8 mouse cellular contexts compared by ENCODE assay signal in the genomic region with DNA sequence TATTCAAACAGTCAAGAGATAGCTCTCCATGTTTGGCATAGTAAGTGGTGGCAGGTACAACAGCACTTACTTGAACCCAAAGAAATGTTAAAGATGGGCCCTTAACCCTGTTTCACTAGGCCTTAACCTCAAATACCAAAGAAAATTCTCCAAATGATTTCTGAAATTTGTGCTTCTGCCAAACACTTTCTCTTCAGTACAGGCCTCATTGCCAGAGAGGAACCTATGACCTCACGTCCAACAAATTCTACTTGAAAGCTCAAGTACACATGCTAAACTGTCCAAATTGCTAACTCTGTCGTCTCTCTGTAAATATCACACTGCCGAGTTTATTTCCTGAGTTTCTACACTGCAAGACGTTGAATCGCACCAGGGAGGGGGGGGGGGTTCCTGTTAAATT. TPM values are rescaled to one million over a fixed set of nuclear protein-coding genes. Genes with fewer than 3 reads are reported as not detected.
DNase-seq lines count a peak whose midpoint lies in the region; ATAC-seq and TF ChIP-seq lines count a peak whose summit lies in the region.

No protein-coding gene starts in this region.

- H3K9ac ChIP-seq in heart, adult 2 months (ENCODE audit: low read depth, low read length), result no peak overlapping the region; the same call in 1 of the 2 replicates
- peak overlapping the region; percentile 91 for H3K9ac ChIP-seq in heart, embryonic 14.5 days (ENCODE audit: low read length)
- H3K9ac ChIP-seq in liver, embryonic 15.5 days, result no peak overlapping the region; the same call in 1 of the 2 replicates

- intact Hi-C loops in heart, adult 2 months (cut with DNase I), result loop anchor here (5.0 kb wide), 1 partner anchor 406 kb away; the partner anchor contains the start of genes Gla and Hnrnph2
- intact Hi-C loops in heart, postnatal 36 days (cut with DNase I), result loop anchor here (5.0 to 10.0 kb wide), 2 partner anchors 46 to 413 kb away; partner anchors contain the start of gene Nxf2

- H3K4me2 ChIP-seq in heart, embryonic 14.5 days (ENCODE audit: low read length), result peak overlapping the region; percentile 66
- peak overlapping the region; percentile 71 for H3K4me2 ChIP-seq in liver, embryonic 15.5 days

- H3K36me3 ChIP-seq in heart, adult 2 months (ENCODE audit: control insufficient read depth, insufficient read depth, low read length), result no peaks in the 10 kb centered on the region; the same call in 1 of the 2 replicates
- no peaks in the 10 kb centered on the region for H3K36me3 ChIP-seq in heart, embryonic 14.5 days (ENCODE audit: control insufficient read depth, insufficient read depth, low read length)
- H3K36me3 ChIP-seq in liver, embryonic 15.5 days (replicated peaks), result no peaks in the 10 kb centered on the region
- no peaks in the 10 kb centered on the region for H3K36me3 ChIP-seq in small intestine, adult 2 months (ENCODE audit: control insufficient read depth, insufficient read depth, low read length)

- peak overlapping the region; percentile 53 for H3K27ac ChIP-seq in heart, adult 2 months
- H3K27ac ChIP-seq in heart, embryonic 14.5 days (replicated peaks in 1 of 2; ENCODE audit: control insufficient read depth in 1 of 2, insufficient read depth in 1 of 2, low read depth in 2 of 2, low read length in 2 of 2), result peak overlapping the region; percentile 49 to 96; a peak in 2 of 4 replicates
- peak overlapping the region; percentile 57 for H3K27ac ChIP-seq in liver, embryonic 15.5 days (replicated peaks)
- H3K27ac ChIP-seq in small intestine, adult 2 months (ENCODE audit: insufficient read depth, low read depth, low read length), result no peak overlapping the region

- peak overlapping the region; percentile 30; the same call in 1 of the 2 replicates for H3K4me3 ChIP-seq in heart, adult 2 months
- peak overlapping the region; percentile 31 to 65; a peak in 3 of 4 replicates for H3K4me3 ChIP-seq in heart, embryonic 14.5 days (ENCODE audit: control insufficient read depth in 1 of 2, insufficient read depth in 1 of 2, low read depth in 1 of 2, low read length in 2 of 2)
- peak overlapping the region; percentile 72 for H3K4me3 ChIP-seq in liver, embryonic 15.5 days (replicated peaks)
- peak overlapping the region; percentile 13; the same call in 1 of the 2 replicates for H3K4me3 ChIP-seq in small intestine, adult 2 months (ENCODE audit: low read depth, low read length)

- DNase-seq in heart, adult 2 months, result peak in 1 of 2 experiments; percentile 4
- no peak for DNase-seq in heart, postnatal 36 days
- peak; percentile 1 for DNase-seq in T-cell, adult 2 months (ENCODE audit: low spot score)
- DNase-seq in spleen, postnatal 4 days (ENCODE audit: low spot score in 2 of 2), result no peak
- no peak for DNase-seq in frontal cortex, postnatal 36 days (ENCODE audit: low spot score in 2 of 2)

- H3K4me1 ChIP-seq in heart, adult 2 months (ENCODE audit: control insufficient read depth, insufficient read depth, low read length), result no peaks in the 10 kb centered on the region
- peaks cover 0 to 3% of the 10 kb centered on the region in 2 experiments; a peak in 1 of 4 replicates for H3K4me1 ChIP-seq in heart, embryonic 14.5 days (ENCODE audit: control insufficient read depth in 2 of 2, insufficient read depth in 2 of 2, low read length in 2 of 2)
- no peaks in the 10 kb centered on the region for H3K4me1 ChIP-seq in liver, embryonic 15.5 days (replicated peaks)
- H3K4me1 ChIP-seq in small intestine, adult 2 months (ENCODE audit: control insufficient read depth, insufficient read depth, insufficient read length, low read length), result no peaks in the 10 kb centered on the region

- TF ChIP-seq EP300 in heart, adult 2 months (IDR thresholded peaks at IDR 0.05; ENCODE audit: insufficient read depth, low read depth, low read length), result no peak

- H3K79me2 ChIP-seq in heart, adult 2 months (replicated peaks; ENCODE audit: control insufficient read depth, insufficient read depth, low read length), result no peaks in the 10 kb centered on the region

- ATAC-seq in heart, embryonic 14.5 days (ENCODE audit: insufficient number of reproducible peaks, insufficient read depth, low FRiP score, low read depth), result no peak
- no peak for ATAC-seq in liver, embryonic 15.5 days (ENCODE audit: insufficient read depth)

- no peak for TF ChIP-seq CTCF in heart, adult 2 months (IDR thresholded peaks at IDR 0.05)
- no peak for TF ChIP-seq CTCF in small intestine, adult 2 months (IDR thresholded peaks at IDR 0.05; ENCODE audit: extremely low read depth, insufficient read length, insufficient replicate concordance, low read depth, low read length)

- TF ChIP-seq POLR2A in heart, adult 2 months (IDR thresholded peaks at IDR 0.05; ENCODE audit: insufficient read depth, low read depth, low read length), result no peak
- no peak for TF ChIP-seq POLR2A in small intestine, adult 2 months (IDR thresholded peaks at IDR 0.05; ENCODE audit: low read depth, low read length)

- no peaks in the 10 kb centered on the region for H3K9me3 ChIP-seq in heart, embryonic 14.5 days (ENCODE audit: control insufficient read depth, low read length)
- H3K9me3 ChIP-seq in liver, embryonic 15.5 days (replicated peaks), result no peaks in the 10 kb centered on the region

- no peaks in the 10 kb centered on the region for H3K27me3 ChIP-seq in heart, adult 2 months (ENCODE audit: control insufficient read depth, insufficient read depth, low read length)
- no peaks in the 10 kb centered on the region for H3K27me3 ChIP-seq in heart, embryonic 14.5 days (ENCODE audit: control insufficient read depth, insufficient read depth, low read length)
- H3K27me3 ChIP-seq in liver, embryonic 15.5 days, result no peaks in the 10 kb centered on the region
- H3K27me3 ChIP-seq in small intestine, adult 2 months (ENCODE audit: control insufficient read depth, insufficient read depth, low read length), result no peaks in the 10 kb centered on the region

- WGBS in heart, adult 2 months, result 20% methylated on average over 5 of the region's 5 CpGs
- WGBS in heart, embryonic 14.5 days, result 24% methylated on average over 5 of the region's 5 CpGs
- 20% methylated on average over 4 of the region's 5 CpGs for WGBS in liver, embryonic 15.5 days (ENCODE audit: insufficient replicate concordance)
- WGBS in small intestine, adult 2 months, result 14% methylated on average over 5 of the region's 5 CpGs

RNA-seq across cellular contexts. Expression of gene Zmat1, which starts 1.0 kb away (rescaled TPM):
- total RNA-seq in heart, adult 2 months (2021), result 1 to 10 TPM; 4.2 to 8.2 TPM
- polyA plus RNA-seq in heart, adult 2 months (2012; rRNA removed), result 1.1 and 1.8 TPM in 2 replicates
- total RNA-seq in heart, postnatal 36 days (2021), result 1 to 10 TPM; 3.5 to 7.3 TPM
- 9.8 and 10.8 TPM in 2 replicates for polyA plus RNA-seq in heart, embryonic 14.5 days (2014; fragmentation: Nextera tagmentation; extraction: Ambion mirVana)
- polyA plus RNA-seq in liver, embryonic 15.5 days (2015; fragmentation: Nextera tagmentation; extraction: Ambion mirVana), result 1.6 and 1.9 TPM in 2 replicates
- 0.09 and 0.20 TPM in 2 replicates for polyA plus RNA-seq in small intestine, adult 2 months (2012; rRNA removed)

RNA-seq across cellular contexts. Expression of gene Nxf2, which starts 43.5 kb away (rescaled TPM):
- total RNA-seq in heart, adult 2 months (2021), result not detected
- polyA plus RNA-seq in heart, adult 2 months (2012; rRNA removed), result 0.06 TPM in 1 of 2 replicates, not detected in the other
- total RNA-seq in heart, postnatal 36 days (2021), result under 1 TPM in 1 of 2 experiments, not detected in 1; 0.19 TPM
- polyA plus RNA-seq in heart, embryonic 14.5 days (2014; fragmentation: Nextera tagmentation; extraction: Ambion mirVana), result 0.28 and 0.42 TPM in 2 replicates
- polyA plus RNA-seq in liver, embryonic 15.5 days (2015; fragmentation: Nextera tagmentation; extraction: Ambion mirVana), result 0.13 and 0.14 TPM in 2 replicates
- not detected in 2 replicates for polyA plus RNA-seq in small intestine, adult 2 months (2012; rRNA removed)

Comparison
In these comparisons a context has a peak if more than half of its experiments do, and no peak if none do; other contexts are left out.
1. H3K4me3 ChIP-seq: peak in every context shown above with its lines; median percentile 72 in liver, embryonic 15.5 days; 48 in heart, embryonic 14.5 days; 30 in heart, adult 2 months; 13 in small intestine, adult 2 months.